Mouse (Mus musculus) lung, embryonic 15.5 days (tissue): ENCODE results near the gene Bcl7b. TPM values are rescaled to one million over a fixed set of nuclear protein-coding genes. Genes with fewer than 3 reads are reported as not detected.

Experiments used
- ATAC-seq: fragments of 200-750 bp; cut with Nextera tagmentation; 2 replicates; pipeline ENCODE4 v1.8.0; 2017; ENCODE audit warnings: moderate number of reproducible peaks, borderline replicate concordance; ENCODE audit not compliant: low FRiP score, low TSS enrichment; ENCODE audit errors: extremely low read depth
- H3K27ac ChIP-seq: fragments of 300-500 bp; sonication (generic); 2 replicates; pipeline ENCODE4 v1.5.1; 2015; ENCODE audit warnings: moderate library complexity, mild to moderate bottlenecking, inconsistent platforms
- H3K27me3 ChIP-seq: fragments of 300-500 bp; sonication (generic); 2 replicates; pipeline ENCODE4 v1.6.1; 2015; ENCODE audit warnings: inconsistent platforms
- H3K36me3 ChIP-seq: fragments of 300-500 bp; sonication (generic); 2 replicates; pipeline ENCODE4 v1.6.1; 2015; ENCODE audit warnings: inconsistent platforms
- H3K4me1 ChIP-seq: fragments of 300-500 bp; sonication (generic); 2 replicates; pipeline ENCODE4 v1.6.1; 2015; ENCODE audit warnings: inconsistent platforms
- H3K4me2 ChIP-seq: fragments of 300-500 bp; sonication (generic); 2 replicates; pipeline ENCODE4 v1.6.1; 2015; ENCODE audit warnings: inconsistent platforms, mild to moderate bottlenecking, moderate library complexity
- H3K4me3 ChIP-seq: fragments of 300-500 bp; sonication (generic); 2 replicates; pipeline ENCODE4 v1.5.1; 2015; ENCODE audit warnings: mild to moderate bottlenecking, inconsistent platforms
- H3K9ac ChIP-seq: fragments of 300-500 bp; sonication (generic); 2 replicates; pipeline ENCODE4 v1.6.1; 2015; ENCODE audit warnings: inconsistent platforms
- H3K9me3 ChIP-seq: fragments of 300-500 bp; sonication (generic); 2 replicates; pipeline ENCODE4 v1.6.1; 2016; ENCODE audit warnings: inconsistent platforms
- WGBS: fragments of 180-500 bp; shearing (Covaris S2); methylation state at CpG from one replicate; pipeline ENCODE4 v1.1.7; 2015; 5-methylcytosine and 5-hydroxymethylcytosine counted together
- polyA plus RNA-seq: library from polyadenylated mRNA; unstranded; fragments of >200 nt; fragmentation: Nextera tagmentation; extraction: Ambion mirVana; gene quantifications from 2 replicates; pipeline ENCODE4 v1.2.1, GENCODE M21; 2015

Bcl7b gene
- polyA plus RNA-seq, 1 experiment from 2014 or later: 49.2 TPM

DNA sequence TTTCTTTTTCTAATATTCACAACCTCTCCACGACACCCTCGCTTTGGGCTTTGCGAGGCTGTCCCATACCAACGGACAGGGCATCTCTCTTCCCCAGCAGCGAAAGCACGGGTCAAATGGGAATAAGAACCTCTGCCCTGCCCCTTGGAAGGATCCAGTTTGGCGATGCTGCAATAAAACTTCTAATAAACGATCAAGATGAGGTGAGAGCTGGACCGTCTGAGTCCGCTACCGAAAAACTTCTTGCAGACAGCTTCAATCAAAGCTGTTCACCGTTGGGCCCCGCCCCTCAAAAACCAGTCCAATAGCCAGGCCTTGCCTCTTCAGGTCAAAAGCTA is 19.4 kb upstream of the Bcl7b start:
- H3K9me3 ChIP-seq: no peaks in the 10 kb centered on the region
- under 1% methylated on average over 13 of the region's 13 CpGs for WGBS
- peak overlapping the region; percentile 80 for H3K27ac ChIP-seq
- peak overlapping the region; percentile 43 for H3K9ac ChIP-seq
- H3K4me3 ChIP-seq: peak overlapping the region; percentile 73
- H3K4me2 ChIP-seq: peak overlapping the region; percentile 78
- ATAC-seq: no peak; the same call in none of the 2 replicates
- no peaks in the 10 kb centered on the region for H3K27me3 ChIP-seq
- H3K36me3 ChIP-seq: peaks cover 10% of the 10 kb centered on the region; the same call in 1 of the 2 replicates
- peaks cover 14% of the 10 kb centered on the region for H3K4me1 ChIP-seq

DNA sequence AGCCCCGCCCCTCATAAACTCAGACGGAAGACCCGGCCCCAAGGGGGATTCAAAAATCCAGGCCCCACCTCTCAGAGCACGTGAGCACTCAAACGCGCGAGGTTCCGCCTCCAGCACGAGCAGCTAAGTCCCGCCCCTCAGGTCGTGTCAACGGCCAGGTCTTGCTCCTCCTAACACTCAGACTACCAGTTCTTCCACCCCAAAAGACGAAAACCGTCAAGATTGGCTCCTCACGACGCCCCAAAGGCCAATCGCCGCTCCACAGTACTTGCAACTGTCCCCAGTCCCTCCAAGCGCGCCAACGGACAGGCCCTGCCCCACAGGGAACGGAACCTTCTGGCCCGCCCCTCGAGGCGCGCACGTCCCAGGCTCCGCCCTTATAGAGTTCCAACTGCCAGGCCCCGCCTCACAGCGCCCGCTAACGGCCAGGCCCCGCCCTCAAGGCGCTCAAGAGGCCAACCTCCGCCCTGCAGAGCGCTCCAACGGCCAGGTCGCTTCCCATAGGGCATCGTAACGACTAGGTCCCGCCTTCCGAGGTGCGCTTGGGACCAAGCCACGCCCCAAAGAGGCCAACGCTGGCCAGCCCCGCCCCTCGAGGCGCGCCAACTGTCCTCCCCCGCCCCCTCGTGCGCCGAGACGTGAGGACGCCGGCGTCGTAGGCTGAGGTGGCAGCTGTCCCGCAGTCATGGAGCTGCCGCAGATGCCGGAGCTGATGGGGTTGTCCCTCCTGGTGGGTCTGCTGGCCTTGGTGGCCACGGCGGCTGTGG is 18.8 kb upstream of the Bcl7b start, which contains the start of gene Tbl2:
Gene Tbl2, plus strand, starts transcription at position 605 of the 767 bp plus-strand sequence.
- peak within 1 kb of the TSS; percentile 78 for H3K4me2 ChIP-seq
- peak; percentile 99 for ATAC-seq
- H3K4me3 ChIP-seq: peak within 1 kb of the TSS; percentile 73
- peaks cover 14% of the 10 kb centered on the region for H3K4me1 ChIP-seq
- WGBS: under 1% methylated on average over 59 of the region's 63 CpGs
- H3K9me3 ChIP-seq: no peaks in the 10 kb centered on the region
- no peaks in the 10 kb centered on the region for H3K27me3 ChIP-seq
- peak within 1 kb of the TSS; percentile 97 for H3K27ac ChIP-seq
- peak within 1 kb of the TSS; percentile 83 for H3K9ac ChIP-seq
- peaks cover 15% of the 10 kb centered on the region for H3K36me3 ChIP-seq

DNA sequence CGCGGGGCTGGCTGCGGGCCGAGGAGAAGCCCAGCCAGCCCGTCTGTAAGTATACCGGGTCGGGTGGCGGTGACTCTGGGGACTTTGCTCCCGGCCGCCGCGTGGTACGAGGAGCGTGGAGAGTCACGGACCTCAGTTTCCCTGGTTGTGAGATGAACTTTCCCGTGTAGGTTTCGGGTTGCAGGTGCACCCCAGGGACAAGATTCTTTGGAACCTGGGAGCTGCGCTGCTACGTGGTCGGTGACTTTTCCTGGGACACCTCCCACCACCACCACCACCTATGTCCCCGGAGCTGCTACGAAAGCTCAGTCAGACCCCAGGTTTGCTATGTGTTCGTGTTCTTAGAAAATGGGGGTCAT is 18.3 kb upstream of the Bcl7b start:
- peak overlapping the region; percentile 78 for H3K4me2 ChIP-seq
- no peak for ATAC-seq
- H3K27ac ChIP-seq: peak overlapping the region; percentile 97
- H3K36me3 ChIP-seq: peaks cover 19% of the 10 kb centered on the region
- peak overlapping the region; percentile 83 for H3K9ac ChIP-seq
- H3K27me3 ChIP-seq: no peaks in the 10 kb centered on the region
- H3K4me1 ChIP-seq: peaks cover 14% of the 10 kb centered on the region
- peak overlapping the region; percentile 73 for H3K4me3 ChIP-seq
- 1% methylated on average over 23 of the region's 23 CpGs for WGBS
- no peaks in the 10 kb centered on the region for H3K9me3 ChIP-seq

DNA sequence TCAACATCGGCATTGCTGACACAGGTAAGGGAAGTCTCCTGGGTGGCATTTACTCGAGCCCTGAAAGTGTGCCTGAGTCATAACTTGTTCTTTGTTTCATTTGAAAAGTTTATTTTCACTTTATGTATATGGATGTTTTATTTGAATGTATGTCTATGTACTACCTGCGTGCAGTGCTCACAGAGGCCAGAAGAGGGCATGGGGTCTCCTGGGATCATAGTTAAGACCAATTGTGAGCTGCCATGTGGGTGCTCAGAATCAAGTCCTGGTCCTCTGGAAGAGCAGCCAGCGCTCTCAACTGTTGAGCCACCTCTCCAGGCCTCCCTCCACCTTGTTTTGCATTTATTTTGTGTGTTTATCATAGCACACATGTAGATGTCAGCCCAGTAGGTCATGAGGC is 11.6 kb upstream of the Bcl7b start:
- Histone ChIP-seq H3K27ac (no peak overlapping the region), H3K9me3 (no peaks in the 10 kb centered on the region), H3K9ac (no peak overlapping the region), H3K36me3 (peaks cover 84% of the 10 kb centered on the region), H3K4me1 (no peaks in the 10 kb centered on the region), H3K4me3 (no peak overlapping the region), H3K27me3 (no peaks in the 10 kb centered on the region), H3K4me2 (no peak overlapping the region)
- 94% methylated on average over 4 of the region's 4 CpGs for WGBS
- ATAC-seq: no peak

DNA sequence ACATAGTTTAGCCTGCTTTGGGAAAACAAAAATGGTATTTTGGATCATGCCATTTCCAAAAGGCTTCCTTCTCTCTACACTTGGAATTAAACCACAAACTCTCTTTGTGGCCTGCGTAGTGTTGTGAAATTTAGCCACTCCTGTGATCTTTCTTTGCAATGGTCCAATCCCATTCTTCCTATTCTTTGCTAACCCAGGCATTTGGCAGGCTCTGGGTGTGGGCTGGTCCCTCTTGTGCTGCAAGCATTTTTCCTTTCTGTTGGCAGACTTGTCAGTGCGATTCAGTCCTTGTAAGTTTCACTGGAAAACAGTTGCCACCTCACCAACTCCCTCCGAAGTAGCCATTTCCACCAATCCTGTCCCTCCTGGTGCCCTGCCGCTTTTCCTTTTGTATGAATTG is 6.9 kb upstream of the Bcl7b start:
- Histone ChIP-seq H3K4me1 (no peaks in the 10 kb centered on the region), H3K4me2 (no peak overlapping the region), H3K36me3 (peaks cover 57% of the 10 kb centered on the region), H3K27me3 (no peaks in the 10 kb centered on the region), H3K4me3 (no peak overlapping the region), H3K9me3 (no peaks in the 10 kb centered on the region), H3K9ac (no peak overlapping the region), H3K27ac (no peak overlapping the region)
- 95% methylated on average over 4 of the region's 4 CpGs for WGBS
- no peak for ATAC-seq

DNA sequence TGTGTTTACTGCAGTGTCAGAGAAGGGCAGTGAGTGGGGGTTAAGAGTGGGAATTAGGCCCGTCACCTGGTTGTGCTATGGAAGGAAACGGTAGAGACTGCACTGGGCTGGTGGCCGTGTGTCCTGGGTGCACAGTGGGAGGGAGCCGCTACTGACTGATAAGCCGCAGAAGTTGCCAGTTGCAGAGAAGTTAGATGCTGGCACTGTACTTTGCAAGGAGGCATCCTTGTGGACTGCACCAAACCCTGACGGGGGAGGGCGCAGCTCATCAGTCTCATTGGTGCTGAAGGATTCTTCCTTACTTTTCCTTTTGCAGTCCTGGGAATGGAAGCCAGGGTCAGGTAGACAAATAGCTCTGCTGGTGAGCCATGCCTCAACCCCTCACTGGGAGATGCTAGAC is 6.4 kb upstream of the Bcl7b start:
- Histone ChIP-seq H3K4me1 (no peaks in the 10 kb centered on the region), H3K9ac (no peak overlapping the region), H3K9me3 (no peaks in the 10 kb centered on the region), H3K4me2 (no peak overlapping the region), H3K27ac (no peak overlapping the region), H3K4me3 (no peak overlapping the region), H3K27me3 (no peaks in the 10 kb centered on the region), H3K36me3 (peaks cover 53% of the 10 kb centered on the region)
- ATAC-seq: no peak
- WGBS: 85% methylated on average over 7 of the region's 7 CpGs

DNA sequence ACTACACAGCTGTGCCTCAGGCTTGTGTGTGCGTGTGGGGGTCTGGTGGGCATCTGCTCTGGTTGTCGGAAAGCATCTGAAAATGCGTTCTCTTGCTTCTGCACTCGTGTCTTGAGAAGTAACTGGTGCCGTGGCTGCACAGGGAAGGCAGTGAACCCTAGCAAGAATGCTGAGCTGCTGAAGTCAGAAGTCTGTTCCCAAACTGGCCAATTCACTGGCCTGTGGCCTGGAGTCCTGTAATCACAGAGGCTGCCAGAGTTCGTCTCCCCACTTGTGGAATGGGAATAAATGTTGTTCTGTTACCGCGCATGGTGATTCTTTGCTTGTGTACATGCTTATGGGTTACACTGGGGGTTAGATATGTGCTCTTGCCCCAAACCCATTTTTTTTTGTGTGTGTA is 5.7 kb upstream of the Bcl7b start:
- Histone ChIP-seq H3K9me3 (no peaks in the 10 kb centered on the region), H3K9ac (no peak overlapping the region), H3K27ac (no peak overlapping the region), H3K27me3 (no peaks in the 10 kb centered on the region), H3K36me3 (peaks cover 46% of the 10 kb centered on the region), H3K4me1 (no peaks in the 10 kb centered on the region), H3K4me2 (no peak overlapping the region), H3K4me3 (no peak overlapping the region)
- ATAC-seq: no peak
- WGBS: 90% methylated on average over 8 of the region's 8 CpGs

DNA sequence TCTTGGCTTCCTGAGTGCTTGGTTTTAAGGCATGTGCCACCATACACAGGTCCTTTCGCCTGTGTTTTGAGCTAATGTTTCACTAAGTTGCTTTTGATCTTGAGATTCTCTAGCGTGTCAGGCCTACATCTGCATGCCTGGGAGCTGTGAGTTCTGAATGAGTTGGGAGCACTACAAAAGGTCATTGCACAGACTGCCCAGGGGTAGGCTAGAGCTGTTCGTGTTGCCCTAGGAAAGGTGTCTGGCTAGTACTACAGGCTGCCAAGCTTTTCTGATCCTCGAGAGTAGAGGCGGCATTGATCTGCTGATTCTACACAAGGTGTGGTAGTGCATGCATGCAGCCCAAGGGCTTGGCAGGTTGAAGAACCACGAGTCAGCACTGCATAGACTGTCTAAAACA is 5.3 kb upstream of the Bcl7b start:
- Histone ChIP-seq H3K9me3 (no peaks in the 10 kb centered on the region), H3K4me2 (no peak overlapping the region), H3K4me1 (no peaks in the 10 kb centered on the region; the same call in 1 of the 2 replicates), H3K9ac (no peak overlapping the region), H3K27ac (no peak overlapping the region), H3K27me3 (no peaks in the 10 kb centered on the region), H3K36me3 (peaks cover 44% of the 10 kb centered on the region), H3K4me3 (no peak overlapping the region)
- 73% methylated on average over 6 of the region's 6 CpGs for WGBS
- ATAC-seq: no peak

DNA sequence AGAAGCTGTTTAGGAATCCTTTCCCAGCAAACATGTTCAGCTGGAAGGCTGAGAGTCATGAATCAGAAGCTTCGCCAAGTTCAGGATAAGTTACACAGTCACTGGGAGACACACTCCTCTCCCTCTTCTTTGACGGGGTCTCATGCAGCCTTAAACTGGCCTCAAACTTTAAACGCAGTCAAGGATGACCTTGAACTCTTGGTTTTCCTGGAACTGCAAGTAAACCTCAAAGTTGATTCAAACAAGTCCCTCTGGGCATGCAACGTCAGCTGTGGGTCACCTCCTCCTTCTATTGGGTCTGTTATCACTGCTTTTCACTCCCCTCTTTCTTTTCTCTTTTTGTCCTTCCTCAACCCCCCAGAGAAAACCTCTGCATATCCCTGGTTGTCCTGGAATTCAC is 1.2 kb upstream of the Bcl7b start:
- no peak overlapping the region for H3K4me3 ChIP-seq
- H3K27me3 ChIP-seq: no peaks in the 10 kb centered on the region
- no peaks in the 10 kb centered on the region for H3K9me3 ChIP-seq
- no peak for ATAC-seq
- H3K4me2 ChIP-seq: no peak overlapping the region
- 73% methylated on average over 4 of the region's 4 CpGs for WGBS
- H3K36me3 ChIP-seq: peaks cover 10% of the 10 kb centered on the region
- H3K4me1 ChIP-seq: peaks cover 11% of the 10 kb centered on the region
- no peak overlapping the region for H3K27ac ChIP-seq
- H3K9ac ChIP-seq: no peak overlapping the region

DNA sequence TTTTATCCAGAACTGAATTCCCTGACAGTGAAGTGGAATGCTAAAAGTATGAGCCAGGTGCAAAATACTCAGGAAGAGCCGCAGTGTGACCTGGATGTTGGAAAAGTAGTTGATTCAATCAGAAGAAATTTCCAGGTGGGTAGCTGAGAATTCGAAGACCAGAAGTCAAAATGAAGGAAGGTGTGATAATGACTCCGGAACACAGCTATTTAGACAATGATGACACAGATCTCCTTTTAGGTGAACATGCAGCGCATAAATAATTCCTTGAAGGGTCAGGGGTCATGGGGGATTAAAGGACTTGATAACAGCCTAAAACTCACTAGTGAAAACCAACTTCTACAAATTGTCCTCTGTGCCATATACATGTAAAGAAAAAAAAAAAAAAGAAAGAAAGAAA is 614 bp upstream of the Bcl7b start:
- WGBS: 91% methylated on average over 4 of the region's 4 CpGs
- Histone ChIP-seq H3K9ac (no peak overlapping the region), H3K4me3 (no peak overlapping the region), H3K36me3 (peaks cover 12% of the 10 kb centered on the region), H3K27ac (no peak overlapping the region), H3K9me3 (no peaks in the 10 kb centered on the region), H3K4me1 (peaks cover 11% of the 10 kb centered on the region), H3K4me2 (no peak overlapping the region), H3K27me3 (no peaks in the 10 kb centered on the region)
- no peak for ATAC-seq

DNA sequence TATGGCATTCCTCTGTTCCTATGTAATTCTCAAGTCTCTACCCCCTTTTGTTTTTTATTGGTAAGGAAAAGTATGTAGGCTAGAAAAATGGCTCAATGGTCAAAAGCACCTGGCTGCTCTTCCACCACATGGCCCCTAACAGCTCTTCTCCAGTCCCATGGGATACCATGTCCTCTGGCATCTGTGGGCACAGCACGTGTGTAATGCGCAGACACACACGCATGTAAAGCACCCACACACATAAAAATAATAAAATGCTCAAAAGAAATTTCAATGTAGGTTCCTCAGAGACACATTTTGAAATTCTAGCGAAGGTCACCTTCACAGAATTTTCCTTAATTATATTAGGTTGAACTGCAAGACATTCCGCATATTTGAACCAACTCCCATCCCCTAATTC is 1.4 kb downstream of the Bcl7b start:
- no peak for ATAC-seq
- H3K4me2 ChIP-seq: peak overlapping the region; percentile 86
- H3K27ac ChIP-seq: no peak overlapping the region; the same call in 1 of the 2 replicates
- H3K9ac ChIP-seq: peak overlapping the region; percentile 66
- peaks cover 11% of the 10 kb centered on the region for H3K4me1 ChIP-seq
- no peaks in the 10 kb centered on the region for H3K27me3 ChIP-seq
- no peaks in the 10 kb centered on the region for H3K9me3 ChIP-seq
- H3K4me3 ChIP-seq: peak overlapping the region; percentile 64
- H3K36me3 ChIP-seq: peaks cover 31% of the 10 kb centered on the region
- WGBS: 90% methylated on average over 5 of the region's 5 CpGs

DNA sequence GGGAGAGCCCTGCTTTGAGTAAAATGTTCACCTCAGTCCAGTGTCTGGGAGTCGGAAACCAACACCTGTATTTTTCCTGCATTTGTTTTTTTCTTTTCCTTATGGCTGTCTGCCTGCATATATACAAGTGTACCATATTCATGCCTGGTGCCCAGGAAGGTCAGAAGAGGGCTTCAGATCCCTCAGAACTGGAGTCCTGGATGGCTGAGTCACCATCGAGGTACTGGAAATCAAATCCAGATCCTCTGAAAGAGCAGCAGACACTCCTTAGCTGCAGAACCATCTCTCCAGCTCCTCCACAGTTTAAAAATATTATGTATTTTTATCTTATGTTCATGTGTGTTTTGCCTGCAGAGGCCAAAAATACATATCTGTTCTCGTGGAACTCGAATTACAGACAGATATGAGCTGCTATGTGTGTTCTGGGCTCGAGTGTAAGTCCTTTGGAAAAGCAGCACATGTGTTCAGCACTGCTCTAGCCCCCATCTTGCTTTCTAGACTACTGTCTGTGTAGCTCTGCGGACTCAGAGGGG is 3.7 kb downstream of the Bcl7b start:
- ATAC-seq: no peak
- no peaks in the 10 kb centered on the region for H3K9me3 ChIP-seq
- no peak overlapping the region for H3K4me3 ChIP-seq
- 91% methylated on average over 6 of the region's 6 CpGs for WGBS
- H3K36me3 ChIP-seq: peaks cover 45% of the 10 kb centered on the region
- H3K9ac ChIP-seq: no peak overlapping the region
- H3K27ac ChIP-seq: no peak overlapping the region
- no peak overlapping the region for H3K4me2 ChIP-seq
- no peaks in the 10 kb centered on the region for H3K27me3 ChIP-seq
- peaks cover 11% of the 10 kb centered on the region for H3K4me1 ChIP-seq
